Mouse (Mus musculus) 3T3-L1 (cell line): ENCODE measurements around the gene 1700028P14Rik.

Experiments used
- DNase-seq: peaks from one replicate; pipeline ENCODE4 v3.0.0-alpha.2; 2015; ENCODE audit warnings: low read depth, low spot score

The 1700028P14Rik gene

GRCm38 (mm10) chr19:23607951-23608350, 44.7 kb downstream of the 1700028P14Rik start:
- DNase-seq: no peak

- no peak for DNase-seq
These were observed 57.7 kb downstream of the 1700028P14Rik start for GRCm38 (mm10) chr19:23594950-23595349.

DNA sequence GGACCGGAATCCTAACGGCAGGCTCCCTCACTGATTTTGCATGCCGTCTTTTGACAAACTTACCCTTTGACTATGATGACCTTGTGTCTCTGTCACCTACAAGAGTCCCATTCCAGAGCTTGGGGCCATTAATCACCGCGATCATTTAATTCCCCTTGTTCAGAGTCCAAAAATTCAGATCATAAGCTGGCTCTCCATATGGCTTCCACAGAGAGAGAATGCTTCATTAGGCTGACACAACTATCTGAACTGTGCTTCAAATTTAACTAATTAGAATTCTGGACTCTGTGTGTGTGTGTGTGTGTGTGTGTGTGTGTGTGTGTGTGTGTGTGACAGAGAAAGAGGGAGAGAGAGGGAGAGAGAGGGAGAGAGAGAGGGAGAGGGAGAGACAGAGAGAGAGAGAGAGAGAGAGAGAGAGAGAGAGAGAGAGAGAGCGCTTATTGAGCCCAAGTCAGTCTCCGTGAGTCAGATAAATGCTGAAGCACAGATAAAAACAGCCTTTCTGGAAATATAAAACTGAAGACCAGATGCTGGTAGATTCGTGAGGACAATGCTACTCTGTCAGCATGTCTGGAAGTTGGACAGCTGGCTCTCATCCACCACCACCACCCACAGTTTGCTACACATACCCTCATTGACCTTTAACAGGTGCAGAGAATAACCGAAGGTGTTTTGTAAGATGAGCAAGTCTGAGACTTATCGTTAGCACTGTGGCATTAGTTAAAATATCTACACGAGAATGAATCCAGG, 73.8 kb downstream of the 1700028P14Rik start:
- DNase-seq: no peak

DNA sequence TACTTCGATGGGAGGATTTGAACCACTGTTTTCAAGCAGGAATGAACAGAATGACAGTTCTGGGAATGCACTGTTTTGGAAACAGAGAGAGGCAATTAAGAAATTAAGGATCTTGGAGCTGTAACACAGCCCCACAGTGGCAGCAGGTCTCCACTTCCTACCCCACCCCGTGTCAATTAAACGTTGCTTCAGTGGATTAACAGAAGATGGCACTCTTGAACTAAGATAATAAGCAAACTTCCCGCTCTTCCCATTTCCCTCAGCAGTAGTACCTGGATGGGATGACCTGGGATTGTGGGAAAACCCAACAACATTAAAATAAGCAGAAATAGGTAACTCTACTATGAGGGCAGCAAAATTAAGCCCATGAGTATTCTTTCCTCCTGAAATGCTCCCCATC, 75.9 kb downstream of the 1700028P14Rik start:
- peak; percentile 12 for DNase-seq

DNA sequence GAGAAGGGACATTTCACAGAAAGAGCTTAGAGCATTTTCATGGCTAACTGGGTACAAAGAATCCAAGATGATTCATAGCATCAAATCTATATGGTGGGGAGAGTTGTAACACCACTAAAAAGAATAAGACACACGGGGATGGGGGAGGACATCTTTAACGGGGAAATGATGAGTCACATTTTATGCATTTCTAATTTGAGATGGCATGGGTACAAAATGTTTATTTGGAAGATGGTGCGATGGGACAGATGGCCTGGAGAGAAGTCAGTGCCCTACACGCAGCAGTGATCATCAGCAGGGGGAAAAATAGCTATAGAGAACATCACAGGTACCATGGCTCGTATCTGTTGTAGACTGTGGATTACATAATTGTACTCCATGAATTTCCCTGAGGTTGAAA, 88.9 kb downstream of the 1700028P14Rik start:
- no peak for DNase-seq

- DNase-seq: no peak
These were observed 90.0 kb downstream of the 1700028P14Rik start for GRCm38 (mm10) chr19:23562588-23562987.

GRCm38 (mm10) chr19:23562061-23562460, 90.6 kb downstream of the 1700028P14Rik start:
- no peak for DNase-seq

- no peak for DNase-seq
These were observed 99.2 kb downstream of the 1700028P14Rik start for GRCm38 (mm10) chr19:23553450-23553849.

DNA sequence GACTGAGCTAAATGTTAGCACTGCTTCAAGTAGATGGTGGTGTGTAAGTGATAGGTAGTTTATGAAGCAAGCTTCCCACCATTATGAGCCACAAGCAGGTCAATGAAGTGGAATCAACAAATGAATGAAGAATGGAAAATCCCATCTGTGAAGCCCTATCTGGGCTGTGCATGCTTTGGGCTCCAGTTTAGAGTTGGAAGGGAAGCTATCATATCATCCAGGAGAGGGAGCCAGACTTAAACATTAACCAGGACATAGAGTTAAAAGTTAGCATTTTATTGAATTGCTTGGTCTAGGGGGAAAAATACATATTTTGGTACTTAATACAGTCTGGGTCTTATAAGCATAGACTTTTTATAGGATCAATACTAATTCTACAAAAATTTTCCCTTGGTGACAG, 107.0 kb downstream of the 1700028P14Rik start:
- peak; percentile 55 for DNase-seq

DNA sequence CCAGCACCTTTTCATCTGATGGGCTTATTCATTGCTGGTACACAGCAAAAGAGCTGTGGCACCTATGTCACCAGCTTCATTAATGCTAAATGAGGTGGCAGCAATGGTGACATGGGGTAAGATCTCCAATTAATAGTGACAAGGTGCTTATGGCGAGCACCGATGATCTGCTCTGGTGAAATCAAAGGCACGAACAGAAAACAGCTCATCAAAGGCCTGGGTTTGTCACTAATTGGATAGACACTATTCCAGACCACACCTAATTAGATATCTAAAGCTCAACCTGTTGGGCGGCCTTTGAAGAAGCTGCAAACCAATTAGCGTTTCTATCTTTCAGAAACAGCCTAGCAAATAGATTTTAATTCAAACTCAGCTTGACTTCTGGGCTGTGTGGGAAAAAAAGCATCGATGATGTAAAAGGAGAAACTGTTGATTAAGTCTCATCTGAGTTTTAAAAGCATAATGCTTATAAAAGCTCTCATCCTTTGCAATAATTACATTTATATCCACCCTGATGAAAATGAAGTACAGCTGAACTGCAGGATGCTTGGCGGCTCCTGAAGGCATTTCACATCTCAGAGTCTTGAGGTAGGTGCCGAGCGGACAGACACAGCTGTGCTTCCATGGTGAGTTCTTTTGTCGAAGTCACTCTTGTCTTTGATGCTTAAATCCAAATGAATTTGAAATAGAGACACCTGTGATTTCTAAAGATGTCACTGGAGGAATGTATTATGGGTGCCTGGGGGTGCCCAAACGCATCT, 109.2 kb downstream of the 1700028P14Rik start:
- no peak for DNase-seq

DNA sequence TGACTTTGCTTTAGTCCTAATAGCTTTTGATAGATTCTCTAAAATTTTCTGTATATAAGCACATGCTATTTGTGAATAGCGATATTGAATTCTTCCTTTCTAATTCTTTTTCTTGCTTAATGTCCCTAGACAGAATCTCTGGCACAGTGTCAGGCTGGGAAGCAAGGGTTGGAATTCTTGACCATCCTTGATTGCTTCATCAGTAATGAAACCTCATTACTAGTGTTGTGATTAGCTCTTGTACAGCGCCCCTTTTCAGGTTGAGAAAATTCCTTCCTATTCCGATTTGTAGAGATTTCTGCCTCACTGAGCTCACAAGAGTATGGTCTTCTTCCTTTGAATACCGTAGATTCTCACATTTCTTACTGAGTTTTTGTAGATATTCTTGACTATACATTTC, 109.9 kb downstream of the 1700028P14Rik start:
- DNase-seq: no peak

GRCm38 (mm10) chr19:23535700-23536099, 116.9 kb downstream of the 1700028P14Rik start:
- no peak for DNase-seq

DNA sequence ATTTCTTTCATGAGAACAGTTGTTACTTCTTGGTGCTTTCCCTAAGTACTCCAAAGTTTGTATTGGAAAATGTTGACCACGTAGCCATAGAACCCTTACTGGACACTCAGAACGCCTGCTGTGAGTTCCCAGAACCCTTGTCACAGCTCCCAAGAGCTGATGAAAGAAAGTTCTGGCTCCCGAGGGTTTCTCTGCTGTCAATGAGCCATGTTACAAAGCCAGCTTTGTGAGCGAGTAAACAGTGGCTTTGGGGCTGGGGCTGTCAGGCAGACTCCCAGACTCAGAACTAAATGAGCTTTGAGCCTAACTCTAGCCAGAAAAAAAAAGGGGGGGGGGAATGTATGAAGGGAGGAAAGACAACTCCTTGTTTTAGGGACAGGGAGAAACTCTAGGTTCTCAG, 120.7 kb downstream of the 1700028P14Rik start:
- no peak for DNase-seq

DNA sequence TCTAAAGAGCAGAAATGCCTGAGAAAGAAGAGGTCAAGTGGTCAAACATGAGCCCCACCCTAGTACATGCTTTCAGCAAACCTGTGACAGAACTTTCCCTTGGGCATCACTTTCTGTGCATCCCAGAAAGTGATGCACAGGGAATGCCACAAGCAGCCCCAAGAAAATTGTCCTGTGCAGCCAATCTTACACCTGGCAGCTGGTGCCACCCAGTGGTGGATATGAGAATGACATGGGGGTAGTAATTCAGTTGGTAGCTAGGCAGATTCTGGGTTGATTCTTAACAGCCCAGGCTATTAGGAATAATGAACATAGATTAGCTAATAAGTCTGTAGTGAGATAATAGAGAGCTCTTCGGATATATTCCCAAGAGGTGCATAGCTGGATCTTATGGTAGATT, 128.9 kb downstream of the 1700028P14Rik start:
- DNase-seq: peak; percentile 87

- DNase-seq: peak; percentile 58
These were observed 130.8 kb downstream of the 1700028P14Rik start for GRCm38 (mm10) chr19:23521831-23522230.

GRCm38 (mm10) chr19:23521071-23521470, 131.5 kb downstream of the 1700028P14Rik start:
- no peak for DNase-seq

DNA sequence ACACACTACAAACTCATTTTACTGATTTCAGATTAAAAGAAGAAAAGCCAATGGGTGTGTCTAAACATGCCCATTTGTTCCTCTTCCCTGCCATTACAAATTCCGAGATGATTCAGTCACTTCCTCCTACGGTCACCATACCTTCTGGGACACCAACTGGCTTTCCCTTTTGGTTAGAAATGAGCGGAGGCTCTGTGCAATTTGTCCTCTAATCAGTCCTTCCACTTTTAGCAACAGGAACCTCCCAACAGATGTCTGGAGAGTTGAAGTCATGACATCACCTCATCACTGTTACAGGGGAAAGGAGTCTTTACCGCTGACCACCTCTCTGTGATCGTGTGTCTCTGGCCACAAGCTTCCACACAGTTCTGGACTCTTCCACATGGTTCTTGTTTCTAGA, 132.0 kb downstream of the 1700028P14Rik start:
- peak; percentile 47 for DNase-seq

- DNase-seq: no peak
These were observed 134.1 kb downstream of the 1700028P14Rik start for GRCm38 (mm10) chr19:23518477-23518876.

DNA sequence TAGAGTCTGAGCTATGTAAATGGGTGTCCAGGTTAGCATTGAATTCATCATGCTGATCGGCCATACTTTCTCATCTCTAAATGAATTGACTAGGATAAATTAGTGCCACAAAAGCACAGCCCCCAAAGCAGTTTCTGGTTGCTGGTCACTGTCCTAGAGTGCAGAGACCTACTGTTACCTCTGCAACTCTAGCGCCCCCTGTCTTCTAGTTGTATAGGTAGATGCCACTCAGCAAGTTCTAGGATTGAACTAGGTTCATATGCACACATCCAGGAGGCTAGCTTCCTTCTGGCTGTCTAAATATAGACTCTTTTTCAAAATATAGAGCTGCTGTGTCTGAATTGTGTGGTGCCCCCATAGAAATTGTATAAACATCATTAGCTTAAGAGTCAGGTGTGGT, 141.3 kb downstream of the 1700028P14Rik start:
- DNase-seq: peak; percentile 41
